In genomic region chr3:54358463-54359189, GRCm38 (mm10) we compare ENCODE assay signal across 8 mouse cellular contexts. TPM values are rescaled to one million over a fixed set of nuclear protein-coding genes. Genes with fewer than 3 reads are reported as not detected.
A peak's percentile ranks its signal among the peaks of the same experiment; 100 is the strongest.
DNase-seq lines count a peak whose midpoint lies in the region; ATAC-seq and TF ChIP-seq lines count a peak whose summit lies in the region.

No protein-coding gene starts in this region.

- 26% methylated on average over 15 of the region's 15 CpGs for WGBS in embryonic facial prominence, embryonic 11.5 days
- WGBS in limb, embryonic 14.5 days, result 17% methylated on average over 15 of the region's 15 CpGs
- 20% methylated on average over 15 of the region's 15 CpGs for WGBS in neural tube, embryonic 15.5 days

- H3K9me3 ChIP-seq in embryonic facial prominence, embryonic 11.5 days (replicated peaks; ENCODE audit: control insufficient read depth, low read length), result no peaks in the 10 kb centered on the region
- H3K9me3 ChIP-seq in limb, embryonic 14.5 days (ENCODE audit: control insufficient read depth, low read length), result no peaks in the 10 kb centered on the region
- H3K9me3 ChIP-seq in neural tube, embryonic 15.5 days (replicated peaks), result no peaks in the 10 kb centered on the region

- no peaks in the 10 kb centered on the region for H3K27me3 ChIP-seq in embryonic facial prominence, embryonic 11.5 days (ENCODE audit: control insufficient read depth, insufficient read depth, low read length)
- H3K27me3 ChIP-seq in limb, embryonic 14.5 days (ENCODE audit: control insufficient read depth, insufficient read depth, low read length), result no peaks in the 10 kb centered on the region
- H3K27me3 ChIP-seq in neural tube, embryonic 15.5 days (replicated peaks), result no peaks in the 10 kb centered on the region

- TF ChIP-seq POLR2A in limb, embryonic 14.5 days (IDR thresholded peaks at IDR 0.05; ENCODE audit: borderline replicate concordance, extremely low read depth, insufficient read depth, insufficient read length), result no peak

- DNase-seq in cerebellum, postnatal 10 days, result peak; percentile 8 to 14
- no peak for DNase-seq in cerebellum, adult 9-11 months
- DNase-seq in embryonic facial prominence, embryonic 11.5 days (ENCODE audit: low spot score), result peak; percentile 50
- peak; percentile 40 to 55 for DNase-seq in heart, postnatal 14 days
- DNase-seq in limb, embryonic 14.5 days (ENCODE audit: low spot score), result peak; percentile 62
- no peak for DNase-seq in layer of hippocampus, adult 18-20 months (ENCODE audit: low spot score in 2 of 2)
- no peak for DNase-seq in frontal cortex, postnatal 25 days (ENCODE audit: low spot score in 2 of 2)

- H3K36me3 ChIP-seq in embryonic facial prominence, embryonic 11.5 days (replicated peaks; ENCODE audit: control insufficient read depth, insufficient read depth, low read depth, low read length), result no peaks in the 10 kb centered on the region
- H3K36me3 ChIP-seq in limb, embryonic 14.5 days (ENCODE audit: control insufficient read depth, insufficient read depth, low read length), result no peaks in the 10 kb centered on the region
- no peaks in the 10 kb centered on the region for H3K36me3 ChIP-seq in neural tube, embryonic 15.5 days

- no peaks in the 10 kb centered on the region for H3K4me1 ChIP-seq in embryonic facial prominence, embryonic 11.5 days (ENCODE audit: control insufficient read depth, insufficient read depth, low read length)
- H3K4me1 ChIP-seq in limb, embryonic 14.5 days (ENCODE audit: control insufficient read depth, insufficient read depth, low read length), result peaks cover 24% of the 10 kb centered on the region
- H3K4me1 ChIP-seq in neural tube, embryonic 15.5 days, result peaks cover 10% of the 10 kb centered on the region

- H3K4me3 ChIP-seq in embryonic facial prominence, embryonic 11.5 days (ENCODE audit: low read depth, low read length), result no peak overlapping the region
- H3K4me3 ChIP-seq in limb, embryonic 14.5 days (replicated peaks; ENCODE audit: low read length), result no peak overlapping the region
- no peak overlapping the region for H3K4me3 ChIP-seq in neural tube, embryonic 15.5 days (replicated peaks)

- no peak overlapping the region for H3K27ac ChIP-seq in embryonic facial prominence, embryonic 11.5 days (replicated peaks; ENCODE audit: low read depth, low read length)
- peak overlapping the region; percentile 0; the same call in 1 of the 2 replicates for H3K27ac ChIP-seq in limb, embryonic 14.5 days (replicated peaks; ENCODE audit: low read depth, low read length)
- no peak overlapping the region for H3K27ac ChIP-seq in neural tube, embryonic 15.5 days (replicated peaks)

- no peak overlapping the region for H3K9ac ChIP-seq in embryonic facial prominence, embryonic 11.5 days (replicated peaks; ENCODE audit: low read length)
- H3K9ac ChIP-seq in limb, embryonic 14.5 days (ENCODE audit: low read depth, low read length, severe bottlenecking), result no peak overlapping the region
- H3K9ac ChIP-seq in neural tube, embryonic 15.5 days (replicated peaks), result no peak overlapping the region

- intact Hi-C loops in heart, postnatal 14 days (cut with DNase I), result loop anchor here (5.0 to 10.0 kb wide), 2 partner anchors 166 to 239 kb away; no protein-coding TSS in a partner anchor

- no peak overlapping the region for H3K4me2 ChIP-seq in embryonic facial prominence, embryonic 11.5 days (ENCODE audit: low read depth, low read length)
- H3K4me2 ChIP-seq in limb, embryonic 14.5 days (replicated peaks; ENCODE audit: low read depth, low read length, severe bottlenecking), result peak overlapping the region; percentile 31; the same call in 1 of the 2 replicates
- peak overlapping the region; percentile 30 for H3K4me2 ChIP-seq in neural tube, embryonic 15.5 days

- ATAC-seq in embryonic facial prominence, embryonic 11.5 days (replicated peaks; ENCODE audit: insufficient number of reproducible peaks, low FRiP score, low TSS enrichment, low read depth), result no peak; the same call in 1 of the 2 replicates
- peak; percentile 45 for ATAC-seq in limb, embryonic 14.5 days (ENCODE audit: low FRiP score, low read depth)
- peak; percentile 61; the same call in 1 of the 2 replicates for ATAC-seq in neural tube, embryonic 15.5 days (ENCODE audit: low FRiP score)

RNA-seq across cellular contexts. Expression of gene Postn, which starts 2.3 kb away (rescaled TPM):
- polyA plus RNA-seq in embryonic facial prominence, embryonic 11.5 days (2014; fragmentation: Nextera tagmentation; extraction: Ambion mirVana), result 72.8 and 87.5 TPM in 2 replicates
- total RNA-seq in heart, postnatal 14 days (2021), result 100 to 1,000 TPM; 145 to 157 TPM
- 464 and 693 TPM in 2 replicates for polyA plus RNA-seq in limb, embryonic 14.5 days (2012; rRNA removed)
- polyA plus RNA-seq in limb, embryonic 14.5 days (2014; fragmentation: Nextera tagmentation; extraction: Ambion mirVana), result 478 and 553 TPM in 2 replicates
- polyA plus RNA-seq in neural tube, embryonic 15.5 days (2015; fragmentation: Nextera tagmentation; extraction: Ambion mirVana), result 60.3 and 71.8 TPM in 2 replicates
- 1 to 10 TPM in 1 of 2 experiments, under 1 TPM in 1; 0.87 to 1.4 TPM for total RNA-seq in layer of hippocampus, adult 18-20 months (2021)

Comparison
In these comparisons a context has a peak if more than half of its experiments do, and no peak if none do; other contexts are left out.
1. DNase-seq: peak in cerebellum, postnatal 10 days (2 of 2), embryonic facial prominence, embryonic 11.5 days (single experiment), heart, postnatal 14 days (2 of 2) and limb, embryonic 14.5 days (single experiment); none in cerebellum, adult 9-11 months (single experiment), layer of hippocampus, adult 18-20 months (0 of 2) and frontal cortex, postnatal 25 days (0 of 2).